Mouse (Mus musculus) kidney, adult 11 months (tissue): ENCODE results near the gene Moap1.

Experiments
- DNase-seq: peaks from one replicate; pipeline ENCODE4 v3.0.0; 2022

The Moap1 gene

GRCm38 (mm10) chr12:102740285-102740684, 3.2 kb downstream of the Moap1 start:
- no peak for DNase-seq

- DNase-seq = no peak
Observed at GRCm38 (mm10) chr12:102739096-102739495, 4.4 kb downstream of the Moap1 start.

GRCm38 (mm10) chr12:102733381-102733780, 10.1 kb downstream of the Moap1 start:
- peak; percentile 55 for DNase-seq

GRCm38 (mm10) chr12:102730798-102731619, 12.5 kb downstream of the Moap1 start:
- peak; percentile 31 for DNase-seq

- peak; percentile 82 for DNase-seq
Observed at GRCm38 (mm10) chr12:102729855-102730797, 13.3 kb downstream of the Moap1 start.

DNA sequence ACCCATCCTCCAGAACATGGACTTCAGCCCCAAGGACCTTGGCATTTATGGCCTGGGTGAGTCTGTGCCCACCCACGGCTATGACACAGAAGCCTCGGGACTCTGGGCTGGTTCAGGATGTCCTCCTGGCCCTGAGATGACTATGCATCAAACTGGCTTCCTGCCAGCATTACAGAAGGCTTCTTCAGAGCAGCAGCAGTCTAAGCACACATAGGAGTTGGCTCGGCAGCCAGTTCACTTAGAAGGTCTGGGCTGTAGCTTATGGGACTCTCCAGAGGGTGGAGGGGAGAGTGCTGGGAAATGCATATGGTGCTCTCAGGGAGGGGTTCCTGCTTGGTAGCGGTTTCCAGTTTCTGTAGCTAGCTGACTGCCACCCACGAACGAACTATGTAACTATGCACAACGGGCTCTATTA, 17.7 kb downstream of the Moap1 start:
- no peak for DNase-seq

DNA sequence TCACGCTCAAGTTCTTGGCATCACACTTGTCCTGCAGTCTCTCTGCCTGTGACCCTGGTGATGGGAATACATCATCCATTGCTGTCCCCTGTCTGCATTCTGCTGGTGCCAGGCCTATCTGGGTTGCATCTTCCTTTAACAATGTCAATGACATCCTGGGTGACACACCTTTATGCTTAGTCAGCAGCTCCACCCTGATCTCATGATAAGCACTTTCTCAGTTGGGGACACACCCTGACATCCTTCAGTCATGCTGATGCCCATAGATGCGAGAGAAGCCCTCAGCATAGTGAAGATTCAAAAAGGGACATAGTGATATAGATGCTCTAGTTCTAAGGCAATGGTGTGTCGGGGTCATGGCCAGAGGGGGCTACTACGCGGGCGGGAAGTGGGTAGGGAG, 18.3 kb downstream of the Moap1 start:
- DNase-seq = no peak

DNA sequence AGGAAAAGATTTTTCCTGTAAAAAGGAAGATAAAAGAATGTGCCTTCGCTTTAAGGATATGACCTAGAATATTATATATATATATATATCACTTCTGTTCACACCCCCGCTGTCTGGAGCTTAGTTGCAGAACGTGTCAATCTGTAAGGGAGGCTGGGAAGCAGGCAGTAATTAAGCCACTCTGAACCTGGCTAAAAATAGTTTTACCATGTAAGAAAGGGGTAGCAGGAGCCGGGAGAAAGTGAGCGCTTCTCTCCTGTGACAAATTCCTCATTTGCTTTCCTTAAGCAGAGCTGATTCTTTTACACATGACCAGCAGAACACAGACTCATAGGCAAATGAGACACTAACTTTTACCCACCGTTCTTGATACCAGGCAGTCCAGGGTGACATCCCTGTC, 19.6 kb downstream of the Moap1 start:
- DNase-seq = no peak

DNA sequence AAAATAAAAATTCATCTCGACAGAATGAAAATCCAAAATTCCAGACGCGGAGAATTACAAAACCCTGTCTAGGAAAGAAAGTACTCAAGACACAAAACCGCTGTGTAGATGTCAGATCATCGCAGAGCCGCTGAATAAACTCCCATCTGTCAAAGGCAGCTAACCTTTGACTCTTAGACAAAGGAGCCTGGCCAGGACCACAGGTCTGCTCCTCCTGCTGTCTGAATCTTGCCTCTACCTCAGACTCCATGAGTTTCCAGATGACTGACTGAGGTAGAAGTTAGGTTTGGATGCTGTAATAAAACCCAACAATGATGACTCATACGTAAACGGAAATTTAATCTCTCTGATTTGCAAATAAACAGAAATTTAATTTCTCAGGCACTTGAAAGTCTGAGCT, 20.5 kb downstream of the Moap1 start:
- no peak for DNase-seq

- no peak for DNase-seq
Observed at GRCm38 (mm10) chr12:102722451-102722850, 21.0 kb downstream of the Moap1 start.

- DNase-seq = no peak
Observed at GRCm38 (mm10) chr12:102719552-102720315, 23.7 kb downstream of the Moap1 start.

DNA sequence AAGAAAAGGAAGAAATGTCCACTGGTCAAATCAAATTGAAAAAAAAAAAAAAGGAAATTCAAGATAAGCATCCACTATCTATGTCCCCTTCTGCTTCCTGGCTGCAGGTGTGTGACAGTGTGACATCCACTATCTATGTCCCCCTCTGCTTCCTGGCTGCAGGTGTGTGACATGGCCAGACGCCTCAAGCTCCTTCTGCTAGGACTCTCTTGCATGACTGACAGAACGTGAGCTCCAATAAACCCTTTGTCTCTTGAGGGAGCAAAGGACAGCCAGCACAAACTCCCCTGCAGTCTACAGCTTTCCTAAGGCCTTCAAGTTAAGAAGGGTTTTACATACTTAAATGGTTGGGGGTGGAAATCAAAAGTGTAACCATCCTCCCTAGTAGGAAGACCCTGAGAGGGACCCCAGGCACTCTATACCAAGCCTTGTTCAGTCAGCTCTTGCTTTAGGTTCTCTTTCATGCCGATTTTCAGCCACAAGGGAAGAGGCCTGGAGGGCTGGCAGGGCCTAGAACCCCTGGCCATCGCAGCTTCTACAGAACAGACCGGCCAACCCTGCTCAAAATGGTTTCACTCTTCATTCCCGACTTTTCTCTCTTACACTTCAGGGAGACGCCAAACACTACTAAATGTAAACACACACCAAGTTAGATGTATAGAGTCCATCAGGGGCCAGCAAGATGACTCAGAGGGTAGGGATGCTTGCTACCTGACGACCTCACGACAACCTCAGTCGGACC, 28.6 kb downstream of the Moap1 start:
- no peak for DNase-seq

- no peak for DNase-seq
Observed at GRCm38 (mm10) chr12:102714116-102714515, 29.3 kb downstream of the Moap1 start.

DNA sequence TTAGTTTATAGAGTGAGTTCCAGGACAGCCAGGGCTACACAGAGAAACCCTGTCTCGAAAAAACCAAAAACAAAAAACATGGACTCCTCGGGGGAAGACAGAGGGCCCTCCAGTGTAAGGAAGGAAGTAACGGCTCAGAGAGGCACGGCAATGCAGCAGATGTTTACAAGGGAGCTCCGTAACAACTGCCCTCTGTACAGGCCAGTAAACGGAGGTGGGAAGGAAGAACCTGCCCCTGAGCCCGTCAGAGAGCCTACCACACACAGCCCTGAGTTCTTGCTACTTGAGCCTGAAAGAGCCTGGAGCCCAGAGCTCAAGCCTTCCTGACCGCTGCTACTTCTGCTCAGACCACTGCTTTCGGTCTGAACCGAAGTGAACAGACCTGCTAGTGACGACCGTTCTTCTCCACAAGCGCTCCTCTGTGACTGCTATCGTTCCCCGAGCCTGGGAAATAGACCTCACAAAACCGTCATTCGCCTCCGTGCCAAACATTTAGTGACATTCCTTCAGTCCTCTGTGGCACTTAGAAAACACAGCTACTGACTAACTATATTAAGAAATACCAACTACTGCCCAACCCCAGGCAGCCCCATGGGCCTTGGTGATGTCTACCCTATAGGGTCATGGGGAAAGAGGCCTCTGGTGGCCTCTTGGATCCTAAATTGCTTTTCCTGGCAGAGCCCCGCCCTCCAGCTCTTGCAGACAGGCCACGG, 30.2 kb downstream of the Moap1 start:
- DNase-seq = no peak

DNA sequence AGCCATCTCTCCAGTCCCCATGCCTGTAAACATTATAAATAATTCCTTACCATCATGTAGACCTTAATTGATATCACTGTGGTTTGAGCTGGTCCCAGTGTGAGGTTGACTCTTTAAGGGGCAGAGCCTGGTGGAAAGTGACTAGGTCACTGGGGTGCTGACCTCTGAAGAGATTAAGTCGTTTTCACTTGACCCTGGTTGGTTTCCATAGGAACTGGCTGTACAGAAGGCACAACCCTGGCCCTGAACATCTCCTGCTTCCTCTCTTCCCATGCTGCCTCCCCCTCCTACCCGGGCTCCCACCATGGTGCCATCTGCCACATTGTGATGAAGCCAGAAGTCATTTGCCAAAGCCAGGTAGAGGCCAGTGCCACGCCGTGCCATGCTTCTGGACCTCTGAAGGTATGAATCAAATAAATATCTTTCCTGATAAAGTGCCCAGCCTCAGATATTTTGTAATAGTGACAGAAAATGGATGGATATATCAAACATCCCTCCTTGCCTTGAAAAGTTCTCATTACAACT, 32.5 kb downstream of the Moap1 start:
- no peak for DNase-seq

GRCm38 (mm10) chr12:102709896-102710295, 33.6 kb downstream of the Moap1 start:
- DNase-seq = no peak

GRCm38 (mm10) chr12:102708220-102708619, 35.2 kb downstream of the Moap1 start:
- DNase-seq = no peak

GRCm38 (mm10) chr12:102706833-102707463, 36.5 kb downstream of the Moap1 start:
- DNase-seq = no peak

GRCm38 (mm10) chr12:102705906-102706640, 37.4 kb downstream of the Moap1 start:
- DNase-seq = no peak
